Mouse (Mus musculus): Measurements from ENCODE around the gene Caap1. TPM values are rescaled to one million over a fixed set of nuclear protein-coding genes. Genes with fewer than 3 reads are reported as not detected.

Gene Caap1
- polyA plus RNA-seq, 1 experiment, result 2.4 TPM

DNA sequence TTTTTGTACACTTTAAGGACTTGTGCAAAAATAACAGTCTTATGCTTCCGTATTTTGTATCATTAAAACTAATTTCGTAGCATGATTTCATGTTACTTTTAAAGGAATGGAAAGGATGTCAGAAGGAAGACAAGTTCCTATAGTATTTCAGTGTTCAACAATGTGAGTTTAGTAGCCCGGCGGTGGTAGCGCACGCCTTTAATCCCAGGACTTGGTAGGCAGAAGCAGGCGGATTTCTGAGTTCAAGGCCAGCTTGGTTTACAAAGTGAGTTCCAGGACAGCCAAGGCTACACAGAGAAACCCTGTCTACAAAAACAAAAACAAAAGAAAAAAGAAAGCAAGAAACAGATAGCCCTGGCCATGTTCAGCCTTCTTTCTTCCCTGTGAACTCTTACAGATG lies 549 bp upstream of the Caap1 start:
- H3K27me3 ChIP-seq (replicated peaks; ENCODE audit: control insufficient read depth, insufficient read depth, low read length), result no peaks in the 10 kb centered on the region
- TF ChIP-seq POLR2A (IDR thresholded peaks at IDR 0.05; ENCODE audit: low read depth, low read length) (no peak), CTCF (conservative IDR thresholded peaks at IDR 0.05; ENCODE audit: insufficient read depth, insufficient read length, low read depth, low read length) (no peak)
- WGBS, result 71% methylated on average over 7 of the region's 7 CpGs
- no peak overlapping the region for H3K27ac ChIP-seq (ENCODE audit: insufficient read depth, low read depth, low read length)
- H3K4me3 ChIP-seq (ENCODE audit: insufficient read depth, low read depth, low read length), result no peak overlapping the region
- peaks cover 10% of the 10 kb centered on the region for H3K4me1 ChIP-seq (ENCODE audit: control insufficient read depth, insufficient read depth, low read length)
- H3K36me3 ChIP-seq (ENCODE audit: control insufficient read depth, insufficient read depth, low read length), result no peaks in the 10 kb centered on the region
- DNase-seq, result no peak

DNA sequence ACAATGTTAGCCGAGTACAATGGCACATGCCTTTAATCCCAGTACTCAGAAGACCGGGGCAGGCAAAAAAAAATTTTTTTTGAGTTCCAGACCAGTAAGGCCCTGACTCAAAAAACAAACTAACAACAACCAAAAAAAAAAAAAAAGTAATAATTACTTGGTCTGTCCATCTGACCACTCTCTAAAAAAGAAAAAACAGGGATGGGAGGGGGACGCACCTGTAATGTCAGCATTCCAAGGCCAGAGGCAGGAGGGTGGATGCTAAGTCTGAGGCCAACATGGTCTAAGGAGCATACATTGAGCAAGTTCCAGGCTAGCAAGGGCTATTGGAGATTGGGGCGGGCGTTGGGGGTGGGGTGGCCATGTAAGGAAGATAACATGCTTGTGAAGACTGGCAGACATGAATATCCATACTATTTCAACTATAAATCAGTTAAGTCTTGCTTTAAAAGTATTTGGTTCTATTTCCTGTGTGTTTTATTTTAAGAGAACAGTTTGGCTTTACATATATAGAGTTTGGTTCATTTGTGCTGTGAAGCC lies 1.6 kb downstream of the Caap1 start:
- WGBS, result 94% methylated on average over 5 of the region's 5 CpGs
- TF ChIP-seq CTCF (conservative IDR thresholded peaks at IDR 0.05; ENCODE audit: insufficient read depth, insufficient read length, low read depth, low read length), result no peak
- no peak for TF ChIP-seq POLR2A (IDR thresholded peaks at IDR 0.05; ENCODE audit: low read depth, low read length)
- Histone ChIP-seq H3K27ac (ENCODE audit: insufficient read depth, low read depth, low read length) (no peak overlapping the region), H3K27me3 (replicated peaks; ENCODE audit: control insufficient read depth, insufficient read depth, low read length) (no peaks in the 10 kb centered on the region), H3K36me3 (ENCODE audit: control insufficient read depth, insufficient read depth, low read length) (no peaks in the 10 kb centered on the region), H3K4me3 (ENCODE audit: insufficient read depth, low read depth, low read length) (no peak overlapping the region; the same call in 1 of the 2 replicates), H3K4me1 (ENCODE audit: control insufficient read depth, insufficient read depth, low read length) (peaks cover 10% of the 10 kb centered on the region)
- DNase-seq, result no peak

DNA sequence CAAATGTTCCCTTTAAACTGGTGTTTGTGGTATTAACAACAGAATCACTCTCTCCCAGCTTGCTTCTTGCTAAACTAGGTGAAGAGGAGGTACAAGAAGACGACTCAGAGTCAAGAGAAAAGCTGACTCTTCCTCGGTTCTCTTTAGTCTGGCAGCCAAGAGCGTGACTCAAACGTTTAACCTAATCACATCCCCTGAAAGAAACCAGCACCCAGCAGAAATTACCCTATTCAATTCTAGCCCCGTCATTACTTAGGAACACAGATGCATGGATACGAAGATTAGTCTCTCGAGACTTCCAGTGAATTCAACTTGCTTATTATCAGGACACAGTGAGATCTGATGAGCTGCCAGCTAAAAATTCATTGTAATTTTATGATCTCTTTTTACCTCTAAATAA lies 12.3 kb downstream of the Caap1 start:
- H3K4me1 ChIP-seq (ENCODE audit: control insufficient read depth, insufficient read depth, low read length), result no peaks in the 10 kb centered on the region
- 86% methylated on average over 7 of the region's 7 CpGs for WGBS

DNA sequence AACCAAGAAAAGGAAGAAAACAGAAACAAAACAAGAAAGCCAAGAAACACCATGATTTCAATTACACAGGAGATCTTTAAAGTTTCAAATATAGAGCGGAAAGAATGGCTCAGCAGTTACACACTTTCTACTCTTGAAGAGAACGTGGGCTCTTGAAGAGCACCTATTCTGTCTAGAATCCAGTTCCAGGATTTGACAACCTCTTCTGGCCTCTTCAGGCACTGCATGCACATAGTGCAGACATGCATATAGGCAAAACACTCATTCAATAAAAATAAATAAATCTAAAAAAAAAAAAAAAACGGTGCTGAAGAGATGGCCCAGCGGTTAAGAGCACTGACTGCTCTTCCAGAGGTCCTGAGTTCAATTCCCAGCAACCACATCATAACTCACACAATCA lies 13.6 kb downstream of the Caap1 start:
- H3K4me1 ChIP-seq (ENCODE audit: control insufficient read depth, insufficient read depth, low read length), result no peaks in the 10 kb centered on the region
- H3K4me3 ChIP-seq (ENCODE audit: insufficient read depth, low read depth, low read length), result no peak overlapping the region

More for the DNA sequence above, 12.3 kb downstream of the Caap1 start:
- TF ChIP-seq POLR2A (IDR thresholded peaks at IDR 0.05; ENCODE audit: low read depth, low read length) (no peak), CTCF (conservative IDR thresholded peaks at IDR 0.05; ENCODE audit: insufficient read depth, insufficient read length, low read depth, low read length) (no peak)
- Histone ChIP-seq H3K27ac (ENCODE audit: insufficient read depth, low read depth, low read length) (no peak overlapping the region), H3K4me3 (ENCODE audit: insufficient read depth, low read depth, low read length) (no peak overlapping the region), H3K27me3 (replicated peaks; ENCODE audit: control insufficient read depth, insufficient read depth, low read length) (no peaks in the 10 kb centered on the region), H3K36me3 (ENCODE audit: control insufficient read depth, insufficient read depth, low read length) (peaks cover 1% of the 10 kb centered on the region; the same call in 1 of the 2 replicates)
- no peak for DNase-seq

DNA sequence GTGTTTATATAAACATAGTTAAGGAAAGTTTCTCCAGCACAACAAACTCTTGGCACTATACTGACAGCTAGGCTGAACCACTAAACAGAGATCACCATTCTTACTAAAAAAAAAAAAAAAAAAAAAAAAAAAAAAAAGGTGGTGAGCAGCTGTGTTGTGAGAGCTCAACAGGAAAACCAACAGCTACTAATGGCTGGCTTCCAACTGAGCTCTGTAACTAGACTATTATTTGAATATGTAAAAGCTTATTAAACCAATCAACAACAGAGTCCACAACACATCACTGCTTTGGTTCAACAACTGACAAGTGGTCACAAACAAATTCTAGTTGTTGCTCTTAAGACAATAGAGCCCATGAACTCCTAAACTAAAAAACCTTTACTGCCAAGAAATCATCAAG lies 23.4 kb downstream of the Caap1 start:
- no peak for DNase-seq
- Histone ChIP-seq H3K27ac (ENCODE audit: insufficient read depth, low read depth, low read length) (no peak overlapping the region), H3K27me3 (replicated peaks; ENCODE audit: control insufficient read depth, insufficient read depth, low read length) (no peaks in the 10 kb centered on the region), H3K4me3 (ENCODE audit: insufficient read depth, low read depth, low read length) (no peak overlapping the region), H3K4me1 (ENCODE audit: control insufficient read depth, insufficient read depth, low read length) (no peaks in the 10 kb centered on the region), H3K36me3 (ENCODE audit: control insufficient read depth, insufficient read depth, low read length) (no peaks in the 10 kb centered on the region; the same call in 1 of the 2 replicates)
- TF ChIP-seq POLR2A (IDR thresholded peaks at IDR 0.05; ENCODE audit: low read depth, low read length), result no peak
- TF ChIP-seq CTCF (conservative IDR thresholded peaks at IDR 0.05; ENCODE audit: insufficient read depth, insufficient read length, low read depth, low read length), result no peak

More for the DNA sequence above, 13.6 kb downstream of the Caap1 start:
- Histone ChIP-seq H3K27me3 (replicated peaks; ENCODE audit: control insufficient read depth, insufficient read depth, low read length) (no peaks in the 10 kb centered on the region), H3K27ac (ENCODE audit: insufficient read depth, low read depth, low read length) (no peak overlapping the region), H3K36me3 (ENCODE audit: control insufficient read depth, insufficient read depth, low read length) (peaks cover 1% of the 10 kb centered on the region; the same call in 1 of the 2 replicates)
- 91% methylated on average over 4 of the region's 4 CpGs for WGBS
- TF ChIP-seq POLR2A (IDR thresholded peaks at IDR 0.05; ENCODE audit: low read depth, low read length) (no peak), CTCF (conservative IDR thresholded peaks at IDR 0.05; ENCODE audit: insufficient read depth, insufficient read length, low read depth, low read length) (no peak)
- DNase-seq, result no peak

DNA sequence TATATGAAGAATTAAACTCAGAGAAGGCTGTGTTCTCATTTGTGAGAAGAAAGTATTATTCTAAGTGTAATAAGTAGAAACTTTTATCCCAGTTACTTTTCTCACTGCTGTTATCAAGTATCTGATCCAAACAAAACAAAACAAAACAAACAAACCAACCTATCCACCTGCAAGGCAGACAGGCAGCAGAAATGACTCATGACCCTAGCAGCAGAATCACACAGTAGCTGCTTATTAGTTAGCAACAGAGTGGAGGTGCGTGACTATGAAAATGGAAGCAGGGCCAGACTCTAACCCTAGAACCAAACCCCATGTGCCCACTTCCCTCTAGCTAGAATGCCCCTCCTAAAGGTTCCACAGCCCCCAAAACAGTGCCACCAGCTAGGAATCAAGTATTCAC lies 27.1 kb downstream of the Caap1 start:
- no peak overlapping the region for H3K27ac ChIP-seq (ENCODE audit: insufficient read depth, low read depth, low read length)
- DNase-seq, result no peak
- no peak overlapping the region for H3K4me3 ChIP-seq (ENCODE audit: insufficient read depth, low read depth, low read length)
- H3K27me3 ChIP-seq (replicated peaks; ENCODE audit: control insufficient read depth, insufficient read depth, low read length), result no peaks in the 10 kb centered on the region
- no peaks in the 10 kb centered on the region for H3K36me3 ChIP-seq (ENCODE audit: control insufficient read depth, insufficient read depth, low read length)
- H3K4me1 ChIP-seq (ENCODE audit: control insufficient read depth, insufficient read depth, low read length), result no peaks in the 10 kb centered on the region
- TF ChIP-seq CTCF (conservative IDR thresholded peaks at IDR 0.05; ENCODE audit: insufficient read depth, insufficient read length, low read depth, low read length), result no peak
- TF ChIP-seq POLR2A (IDR thresholded peaks at IDR 0.05; ENCODE audit: low read depth, low read length), result no peak
- 86% methylated on average over 1 of the region's 1 CpGs for WGBS

DNA sequence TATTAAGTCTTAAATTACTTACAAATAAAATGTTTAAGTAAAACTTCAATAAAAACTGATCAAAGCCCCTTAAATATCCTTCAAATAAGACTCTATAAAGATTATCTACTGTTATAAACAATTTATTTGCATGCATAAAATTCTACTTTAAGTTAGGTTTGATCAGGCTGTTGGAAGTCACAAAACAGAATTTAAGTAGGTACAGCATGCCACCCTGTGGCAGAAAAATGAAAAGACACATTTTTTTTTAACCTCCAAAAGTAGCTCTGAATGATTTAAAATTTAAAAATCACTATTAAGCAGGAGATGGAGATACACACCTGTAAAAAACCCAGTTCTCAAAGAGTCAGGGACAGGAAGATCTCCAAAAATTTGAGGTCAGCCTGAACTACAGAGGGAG lies 33.3 kb downstream of the Caap1 start:
- Histone ChIP-seq H3K4me1 (ENCODE audit: control insufficient read depth, insufficient read depth, low read length) (no peaks in the 10 kb centered on the region), H3K36me3 (ENCODE audit: control insufficient read depth, insufficient read depth, low read length) (no peaks in the 10 kb centered on the region), H3K4me3 (ENCODE audit: insufficient read depth, low read depth, low read length) (no peak overlapping the region), H3K27ac (ENCODE audit: insufficient read depth, low read depth, low read length) (no peak overlapping the region), H3K27me3 (replicated peaks; ENCODE audit: control insufficient read depth, insufficient read depth, low read length) (no peaks in the 10 kb centered on the region)
- TF ChIP-seq POLR2A (IDR thresholded peaks at IDR 0.05; ENCODE audit: low read depth, low read length) (no peak), CTCF (conservative IDR thresholded peaks at IDR 0.05; ENCODE audit: insufficient read depth, insufficient read length, low read depth, low read length) (no peak)
- DNase-seq, result peak; percentile 7
